Mouse (Mus musculus) heart, embryonic 14.5 days (tissue): ENCODE data around the gene Arhgap35. TPM values are rescaled to one million over a fixed set of nuclear protein-coding genes. Genes with fewer than 3 reads are reported as not detected.

Source experiments
- ATAC-seq: fragments of 200-750 bp; cut with Nextera tagmentation; 2 replicates; pipeline ENCODE4 v1.8.0; 2017; ENCODE audit warnings: low read depth, moderate TSS enrichment; ENCODE audit not compliant: insufficient number of reproducible peaks, insufficient read depth, low FRiP score
- H3K27ac ChIP-seq, 2 experiments: fragments of 200-500 bp in 1 of 2; fragments of 300-500 bp in 1 of 2; sonication (generic) in 1 of 2; replicated peaks in 1 of 2; 2 replicates each; pipeline ENCODE4 v1.5.1; 2012 to 2014; ENCODE audit warnings: low read depth in 2 of 2, low read length in 2 of 2, control low read depth in 1 of 2, mild to moderate bottlenecking in 1 of 2, mixed read lengths in 1 of 2; ENCODE audit not compliant: control insufficient read depth in 1 of 2, insufficient read depth in 1 of 2
- H3K27me3 ChIP-seq: fragments of 300-500 bp; sonication (generic); 2 replicates; pipeline ENCODE4 v1.6.1; 2014; ENCODE audit warnings: mild to moderate bottlenecking, low read length, control low read depth; ENCODE audit not compliant: control insufficient read depth, insufficient read depth
- H3K36me3 ChIP-seq: fragments of 300-500 bp; sonication (generic); 2 replicates; pipeline ENCODE4 v1.6.1; 2014; ENCODE audit warnings: mild to moderate bottlenecking, control low read depth, low read length, mixed read lengths; ENCODE audit not compliant: control insufficient read depth, insufficient read depth
- H3K4me1 ChIP-seq, 2 experiments: fragments of 200-500 bp in 1 of 2; fragments of 300-500 bp in 1 of 2; sonication (generic) in 1 of 2; 2 replicates each; pipeline ENCODE4 v1.6.1; 2012 to 2014; ENCODE audit warnings: low read length in 2 of 2, control low read depth in 1 of 2, mixed read lengths in 1 of 2; ENCODE audit not compliant: control insufficient read depth in 2 of 2, insufficient read depth in 2 of 2
- H3K4me2 ChIP-seq: fragments of 300-500 bp; sonication (generic); 2 replicates; pipeline ENCODE4 v1.6.1; 2014; ENCODE audit warnings: mild to moderate bottlenecking, low read length
- H3K4me3 ChIP-seq, 2 experiments: fragments of 200-500 bp in 1 of 2; fragments of 300-500 bp in 1 of 2; sonication (generic) in 1 of 2; 2 replicates each; pipeline ENCODE4 v1.5.1; 2012 to 2014; ENCODE audit warnings: low read length in 2 of 2, mild to moderate bottlenecking in 2 of 2, control low read depth in 1 of 2, low read depth in 1 of 2, moderate library complexity in 1 of 2; ENCODE audit not compliant: control insufficient read depth in 1 of 2, insufficient read depth in 1 of 2
- H3K9ac ChIP-seq: fragments of 300-500 bp; sonication (generic); 2 replicates; pipeline ENCODE4 v1.6.1; 2014; ENCODE audit warnings: mild to moderate bottlenecking, low read length
- H3K9me3 ChIP-seq: fragments of 300-500 bp; sonication (generic); 2 replicates; pipeline ENCODE4 v1.6.1; 2016; ENCODE audit warnings: low read length, control low read depth; ENCODE audit not compliant: control insufficient read depth
- WGBS: fragments of 180-500 bp; shearing (Covaris S2); extraction: QIAGEN DNeasy Blood & Tissue Kit; methylation state at CpG from one replicate; pipeline ENCODE4 v1.1.7; 2014; 5-methylcytosine and 5-hydroxymethylcytosine counted together
- polyA plus RNA-seq: library from polyadenylated mRNA; unstranded; fragments of >200 nt; fragmentation: Nextera tagmentation; extraction: Ambion mirVana; gene quantifications from 2 replicates; pipeline ENCODE4 v1.2.1, GENCODE M21; 2014

Gene Arhgap35
- polyA plus RNA-seq, 1 experiment from 2014 or later: 18.0 TPM

- no peak for ATAC-seq
- Histone ChIP-seq H3K27ac (no peak overlapping the region), H3K36me3 (no peaks in the 10 kb centered on the region), H3K4me2 (no peak overlapping the region), H3K4me1 (no peaks in the 10 kb centered on the region), H3K27me3 (peaks cover 44% of the 10 kb centered on the region), H3K9me3 (no peaks in the 10 kb centered on the region), H3K9ac (no peak overlapping the region), H3K4me3 (no peak overlapping the region)
- 31% methylated on average over 5 of the region's 5 CpGs for whole genome bisulfite sequencing
Measured at GRCm38 (mm10) chr7:16468115-16468514, 146.7 kb downstream of the Arhgap35 start.

- no peaks in the 10 kb centered on the region for H3K4me1 ChIP-seq
- H3K27me3 ChIP-seq: peaks cover 35% of the 10 kb centered on the region
- no peak overlapping the region for H3K4me3 ChIP-seq
- no peak overlapping the region for H3K27ac ChIP-seq
- H3K36me3 ChIP-seq: no peaks in the 10 kb centered on the region
- WGBS: 55% methylated on average over 4 of the region's 4 CpGs
- no peak overlapping the region for H3K9ac ChIP-seq
- no peak for ATAC-seq
- no peak overlapping the region for H3K4me2 ChIP-seq
- no peaks in the 10 kb centered on the region for H3K9me3 ChIP-seq
Measured at GRCm38 (mm10) chr7:16466565-16466964, 148.2 kb downstream of the Arhgap35 start.

GRCm38 (mm10) chr7:16465568-16465967 lies 149.2 kb downstream of the Arhgap35 start:
- Histone ChIP-seq H3K36me3 (no peaks in the 10 kb centered on the region), H3K9ac (no peak overlapping the region), H3K4me2 (no peak overlapping the region), H3K27ac (no peak overlapping the region), H3K4me1 (no peaks in the 10 kb centered on the region), H3K27me3 (peaks cover 35% of the 10 kb centered on the region), H3K4me3 (no peak overlapping the region), H3K9me3 (no peaks in the 10 kb centered on the region)
- WGBS: 81% methylated on average over 5 of the region's 5 CpGs
- ATAC-seq: no peak

- 11% methylated on average over 8 of the region's 8 CpGs for WGBS
Measured at GRCm38 (mm10) chr7:16465160-16465559, 149.6 kb downstream of the Arhgap35 start.

GRCm38 (mm10) chr7:16463214-16463613 lies 151.6 kb downstream of the Arhgap35 start:
- Histone ChIP-seq H3K4me3 (no peak overlapping the region), H3K36me3 (no peaks in the 10 kb centered on the region), H3K27me3 (peaks cover 27% of the 10 kb centered on the region), H3K4me1 (no peaks in the 10 kb centered on the region), H3K9me3 (no peaks in the 10 kb centered on the region), H3K27ac (no peak overlapping the region), H3K4me2 (no peak overlapping the region), H3K9ac (no peak overlapping the region)
- ATAC-seq: no peak
- under 1% methylated on average over 14 of the region's 14 CpGs for WGBS

More at GRCm38 (mm10) chr7:16465160-16465559, 149.6 kb downstream of the Arhgap35 start:
- no peaks in the 10 kb centered on the region for H3K36me3 ChIP-seq
- H3K4me1 ChIP-seq: no peaks in the 10 kb centered on the region
- no peak overlapping the region for H3K27ac ChIP-seq
- no peak overlapping the region for H3K9ac ChIP-seq
- peaks cover 37% of the 10 kb centered on the region for H3K27me3 ChIP-seq
- no peak for ATAC-seq
- H3K9me3 ChIP-seq: no peaks in the 10 kb centered on the region
- H3K4me3 ChIP-seq: no peak overlapping the region
- H3K4me2 ChIP-seq: no peak overlapping the region

- no peak overlapping the region for H3K27ac ChIP-seq
- no peaks in the 10 kb centered on the region for H3K36me3 ChIP-seq
- no peaks in the 10 kb centered on the region for H3K9me3 ChIP-seq
- H3K27me3 ChIP-seq: peaks cover 23% of the 10 kb centered on the region
- 73% methylated on average over 6 of the region's 6 CpGs for WGBS
- H3K4me2 ChIP-seq: no peak overlapping the region
- no peak overlapping the region for H3K4me3 ChIP-seq
- no peaks in the 10 kb centered on the region for H3K4me1 ChIP-seq
- no peak for ATAC-seq
- no peak overlapping the region for H3K9ac ChIP-seq
Measured at GRCm38 (mm10) chr7:16461705-16462104, 153.1 kb downstream of the Arhgap35 start.

- Histone ChIP-seq H3K4me3 (no peak overlapping the region), H3K27me3 (peaks cover 23% of the 10 kb centered on the region), H3K9ac (no peak overlapping the region), H3K36me3 (no peaks in the 10 kb centered on the region), H3K27ac (no peak overlapping the region), H3K4me2 (no peak overlapping the region), H3K4me1 (no peaks in the 10 kb centered on the region), H3K9me3 (no peaks in the 10 kb centered on the region)
- ATAC-seq: no peak
- 69% methylated on average over 6 of the region's 6 CpGs for WGBS
Measured at GRCm38 (mm10) chr7:16461151-16461550, 153.6 kb downstream of the Arhgap35 start.

GRCm38 (mm10) chr7:16460566-16460965 lies 154.2 kb downstream of the Arhgap35 start:
- no peak overlapping the region for H3K27ac ChIP-seq
- H3K9me3 ChIP-seq: no peaks in the 10 kb centered on the region
- H3K4me1 ChIP-seq: no peaks in the 10 kb centered on the region
- no peak for ATAC-seq
- H3K27me3 ChIP-seq: peaks cover 23% of the 10 kb centered on the region
- H3K36me3 ChIP-seq: 0 out of 2 replicates have a peak, but pooled peaks cover 1% of the 10 kb centered on the region
- no peak overlapping the region for H3K4me2 ChIP-seq
- 50% methylated on average over 13 of the region's 13 CpGs for whole genome bisulfite sequencing
- H3K9ac ChIP-seq: no peak overlapping the region
- no peak overlapping the region for H3K4me3 ChIP-seq
